Mouse (Mus musculus): ENCODE measurements around the gene Vegfb. TPM values are rescaled to one million over a fixed set of nuclear protein-coding genes. Genes with fewer than 3 reads are reported as not detected.

Gene Vegfb
- polyA plus RNA-seq, 1 experiment from 2014 or later: 44.8 TPM

GRCm38 (mm10) chr19:6989251-6989650 lies 1.8 kb upstream of the Vegfb start:
- no peaks in the 10 kb centered on the region for H3K9me3 ChIP-seq
- no peak for ATAC-seq (ENCODE audit: insufficient read depth, low FRiP score, low read depth)
- no peaks in the 10 kb centered on the region for H3K27me3 ChIP-seq (replicated peaks)
- no peak overlapping the region for H3K4me2 ChIP-seq
- no peak overlapping the region for H3K9ac ChIP-seq
- H3K27ac ChIP-seq: no peak overlapping the region
- H3K36me3 ChIP-seq: peaks cover 2% of the 10 kb centered on the region; the same call in 1 of the 2 replicates
- no peak overlapping the region for H3K4me3 ChIP-seq (replicated peaks)
- peaks cover 25% of the 10 kb centered on the region for H3K4me1 ChIP-seq
- 89% methylated on average over 8 of the region's 8 CpGs for WGBS

GRCm38 (mm10) chr19:6987904-6988285 lies 444 bp upstream of the Vegfb start:
- no peak for ATAC-seq (ENCODE audit: insufficient read depth, low FRiP score, low read depth)
- Histone ChIP-seq H3K9ac (peak overlapping the region; percentile 97; the same call in 1 of the 2 replicates), H3K4me1 (peaks cover 20% of the 10 kb centered on the region), H3K9me3 (no peaks in the 10 kb centered on the region), H3K27me3 (replicated peaks) (no peaks in the 10 kb centered on the region), H3K27ac (peak overlapping the region; percentile 85), H3K36me3 (peaks cover 11% of the 10 kb centered on the region; the same call in 1 of the 2 replicates), H3K4me2 (peak overlapping the region; percentile 79), H3K4me3 (replicated peaks) (peak overlapping the region; percentile 88)
- 3% methylated on average over 8 of the region's 8 CpGs for WGBS

- Histone ChIP-seq H3K4me2 (peak overlapping the region; percentile 79), H3K36me3 (peaks cover 16% of the 10 kb centered on the region; the same call in 1 of the 2 replicates), H3K4me3 (replicated peaks) (peak overlapping the region; percentile 88), H3K27me3 (replicated peaks) (no peaks in the 10 kb centered on the region), H3K9ac (peak overlapping the region; percentile 97; the same call in 1 of the 2 replicates), H3K4me1 (peaks cover 15% of the 10 kb centered on the region), H3K27ac (no peak overlapping the region), H3K9me3 (no peaks in the 10 kb centered on the region)
- peak; percentile 10; the same call in 1 of the 2 replicates for ATAC-seq (ENCODE audit: insufficient read depth, low FRiP score, low read depth)
- WGBS: 74% methylated on average over 10 of the region's 10 CpGs
These were observed 1.3 kb downstream of the Vegfb start for GRCm38 (mm10) chr19:6985951-6986708.

GRCm38 (mm10) chr19:6985300-6985699 lies 2.2 kb downstream of the Vegfb start:
- no peak overlapping the region for H3K9ac ChIP-seq
- peaks cover 16% of the 10 kb centered on the region; the same call in 1 of the 2 replicates for H3K36me3 ChIP-seq
- 81% methylated on average over 19 of the region's 19 CpGs for WGBS
- H3K4me3 ChIP-seq (replicated peaks): no peak overlapping the region
- H3K4me2 ChIP-seq: no peak overlapping the region
- ATAC-seq (ENCODE audit: insufficient read depth, low FRiP score, low read depth): no peak
- H3K27me3 ChIP-seq (replicated peaks): no peaks in the 10 kb centered on the region
- H3K9me3 ChIP-seq: no peaks in the 10 kb centered on the region
- peaks cover 18% of the 10 kb centered on the region for H3K4me1 ChIP-seq
- no peak overlapping the region for H3K27ac ChIP-seq

- H3K4me1 ChIP-seq: peaks cover 26% of the 10 kb centered on the region
- ATAC-seq (ENCODE audit: insufficient read depth, low FRiP score, low read depth): no peak
- 92% methylated on average over 5 of the region's 5 CpGs for WGBS
These were observed 3.8 kb downstream of the Vegfb start for GRCm38 (mm10) chr19:6983621-6984020.

GRCm38 (mm10) chr19:6981465-6981864 lies 6.0 kb downstream of the Vegfb start:
- Histone ChIP-seq H3K4me2 (peak overlapping the region; percentile 89), H3K4me3 (replicated peaks) (0 out of 2 replicates have a peak overlapping the region, but pooled peaks have one; percentile 75), H3K27ac (peak overlapping the region; percentile 95; the same call in 1 of the 2 replicates), H3K4me1 (peaks cover 38% of the 10 kb centered on the region), H3K27me3 (replicated peaks) (no peaks in the 10 kb centered on the region), H3K9ac (no peak overlapping the region), H3K36me3 (peaks cover 22% of the 10 kb centered on the region; the same call in 1 of the 2 replicates), H3K9me3 (no peaks in the 10 kb centered on the region)
- ATAC-seq (ENCODE audit: insufficient read depth, low FRiP score, low read depth): no peak
- WGBS: 89% methylated on average over 4 of the region's 4 CpGs

More at GRCm38 (mm10) chr19:6983621-6984020, 3.8 kb downstream of the Vegfb start:
- Histone ChIP-seq H3K27ac (no peak overlapping the region), H3K27me3 (replicated peaks) (no peaks in the 10 kb centered on the region), H3K36me3 (peaks cover 16% of the 10 kb centered on the region; the same call in 1 of the 2 replicates), H3K9ac (no peak overlapping the region), H3K4me3 (replicated peaks) (no peak overlapping the region), H3K4me2 (no peak overlapping the region), H3K9me3 (no peaks in the 10 kb centered on the region)

GRCm38 (mm10) chr19:6980381-6981093 lies 6.9 kb downstream of the Vegfb start, which contains the start of gene Fkbp2:
TSS of gene Fkbp2 (minus strand) at chr19:6980501.
- 1% methylated on average over 38 of the region's 38 CpGs for WGBS
- ATAC-seq (ENCODE audit: insufficient read depth, low FRiP score, low read depth): peak; percentile 87
- peaks cover 22% of the 10 kb centered on the region; the same call in 1 of the 2 replicates for H3K36me3 ChIP-seq

GRCm38 (mm10) chr19:6979486-6980380 lies 7.7 kb downstream of the Vegfb start:
- Histone ChIP-seq H3K4me3 (replicated peaks) (peak overlapping the region; percentile 75), H3K9ac (peak overlapping the region; percentile 66), H3K4me1 (peaks cover 39% of the 10 kb centered on the region), H3K9me3 (no peaks in the 10 kb centered on the region), H3K27me3 (replicated peaks) (no peaks in the 10 kb centered on the region), H3K36me3 (peaks cover 20% of the 10 kb centered on the region; the same call in 1 of the 2 replicates), H3K4me2 (peak overlapping the region; percentile 89), H3K27ac (peak overlapping the region; percentile 95)
- under 1% methylated on average over 59 of the region's 59 CpGs for WGBS
- peak; percentile 91 for ATAC-seq (ENCODE audit: insufficient read depth, low FRiP score, low read depth)

More at GRCm38 (mm10) chr19:6980381-6981093, 6.9 kb downstream of the Vegfb start, which contains the start of gene Fkbp2:
- H3K27ac ChIP-seq: peak within 1 kb of the TSS; percentile 95
- peak within 1 kb of the TSS; percentile 66 for H3K9ac ChIP-seq
- peaks cover 39% of the 10 kb centered on the region for H3K4me1 ChIP-seq
- peak within 1 kb of the TSS; percentile 75 for H3K4me3 ChIP-seq (replicated peaks)
- H3K27me3 ChIP-seq (replicated peaks): no peaks in the 10 kb centered on the region
- H3K9me3 ChIP-seq: no peaks in the 10 kb centered on the region
- peak within 1 kb of the TSS; percentile 89 for H3K4me2 ChIP-seq

- whole genome bisulfite sequencing: 9% methylated on average over 11 of the region's 11 CpGs
- H3K9ac ChIP-seq: peak overlapping the region; percentile 58
- peak overlapping the region; percentile 95 for H3K27ac ChIP-seq
- no peak for ATAC-seq (ENCODE audit: insufficient read depth, low FRiP score, low read depth)
- H3K36me3 ChIP-seq: peaks cover 20% of the 10 kb centered on the region; the same call in 1 of the 2 replicates
- peak overlapping the region; percentile 75 for H3K4me3 ChIP-seq (replicated peaks)
- no peaks in the 10 kb centered on the region for H3K27me3 ChIP-seq (replicated peaks)
- H3K9me3 ChIP-seq: no peaks in the 10 kb centered on the region
- peaks cover 39% of the 10 kb centered on the region for H3K4me1 ChIP-seq
- peak overlapping the region; percentile 89 for H3K4me2 ChIP-seq
These were observed 8.4 kb downstream of the Vegfb start for GRCm38 (mm10) chr19:6979001-6979479.

GRCm38 (mm10) chr19:6978639-6978974 lies 8.8 kb downstream of the Vegfb start:
- H3K27ac ChIP-seq: peak overlapping the region; percentile 1; the same call in 1 of the 2 replicates
- no peak for ATAC-seq (ENCODE audit: insufficient read depth, low FRiP score, low read depth)
- H3K9me3 ChIP-seq: no peaks in the 10 kb centered on the region
- WGBS: 32% methylated on average over 3 of the region's 3 CpGs
- H3K4me1 ChIP-seq: peaks cover 42% of the 10 kb centered on the region
- H3K36me3 ChIP-seq: peaks cover 15% of the 10 kb centered on the region; the same call in 1 of the 2 replicates
- H3K4me3 ChIP-seq (replicated peaks): peak overlapping the region; percentile 75
- H3K27me3 ChIP-seq (replicated peaks): no peaks in the 10 kb centered on the region
- 0 out of 2 replicates have a peak overlapping the region, but pooled peaks have one; percentile 1 for H3K9ac ChIP-seq
- H3K4me2 ChIP-seq: peak overlapping the region; percentile 89

Measured in stomach, embryonic 15.5 days (tissue).